Mouse (Mus musculus): ENCODE measurements around the gene Hist2h2ac. TPM values are rescaled to one million over a fixed set of nuclear protein-coding genes. Genes with fewer than 3 reads are reported as not detected.
A peak's percentile ranks its signal among the peaks of the same experiment; 100 is the strongest.

Gene Hist2h2ac
- 11.4 and 41.6 TPM in 2 replicates for total RNA-seq (2014; fragmentation: Nextera tagmentation)
- total RNA-seq (2017): 2,701 and 3,178 TPM in 2 replicates

- peak; percentile 78 for ATAC-seq (replicated peaks; ENCODE audit: poor library complexity, severe bottlenecking)
Observed at GRCm38 (mm10) chr3:96220765-96221639, at the start of gene Hist2h2ac, which contains the start of gene Hist2h2be. Hist2h2ac (minus strand) TSS chr3:96220880. Hist2h2be (plus strand) TSS chr3:96221119.

GRCm38 (mm10) chr3:96269511-96270474, 49.1 kb upstream of the Hist2h2ac start, which contains the start of gene Hist2h2bb:
Hist2h2bb (plus strand) TSS chr3:96269752.
- ATAC-seq (replicated peaks; ENCODE audit: poor library complexity, severe bottlenecking): peak; percentile 87

- ATAC-seq (replicated peaks; ENCODE audit: poor library complexity, severe bottlenecking): peak; percentile 21
Observed at GRCm38 (mm10) chr3:96268776-96269378, 48.2 kb upstream of the Hist2h2ac start.

- peak; percentile 45 for ATAC-seq (replicated peaks; ENCODE audit: poor library complexity, severe bottlenecking)
Observed at GRCm38 (mm10) chr3:96268051-96268775, 47.5 kb upstream of the Hist2h2ac start, which contains the start of gene Hist2h3b. Hist2h3b (plus strand) TSS chr3:96268654.

- ATAC-seq (replicated peaks; ENCODE audit: poor library complexity, severe bottlenecking): no peak
Observed at GRCm38 (mm10) chr3:96267541-96267940, 46.9 kb upstream of the Hist2h2ac start.

- no peak for ATAC-seq (replicated peaks; ENCODE audit: poor library complexity, severe bottlenecking)
Observed at GRCm38 (mm10) chr3:96266132-96266710, 45.5 kb upstream of the Hist2h2ac start.

GRCm38 (mm10) chr3:96264404-96264949, 43.8 kb upstream of the Hist2h2ac start:
- no peak for ATAC-seq (replicated peaks; ENCODE audit: poor library complexity, severe bottlenecking)

GRCm38 (mm10) chr3:96263558-96264403, 43.1 kb upstream of the Hist2h2ac start:
- 0 out of 2 replicates have a peak, but pooled peaks have one; percentile 26 for ATAC-seq (replicated peaks; ENCODE audit: poor library complexity, severe bottlenecking)

- peak; percentile 84 for ATAC-seq (replicated peaks; ENCODE audit: poor library complexity, severe bottlenecking)
Observed at GRCm38 (mm10) chr3:96262979-96263550, 42.4 kb upstream of the Hist2h2ac start, which contains the start of gene Hist2h4. Hist2h4 (minus strand) TSS chr3:96263311.

- peak; percentile 67 for ATAC-seq (replicated peaks; ENCODE audit: poor library complexity, severe bottlenecking)
Observed at GRCm38 (mm10) chr3:96262216-96262875, 41.7 kb upstream of the Hist2h2ac start.

- no peak for ATAC-seq (replicated peaks; ENCODE audit: poor library complexity, severe bottlenecking)
Observed at GRCm38 (mm10) chr3:96261623-96262022, 40.9 kb upstream of the Hist2h2ac start.

- ATAC-seq (replicated peaks; ENCODE audit: poor library complexity, severe bottlenecking): no peak
Observed at GRCm38 (mm10) chr3:96260220-96260619, 39.5 kb upstream of the Hist2h2ac start.

GRCm38 (mm10) chr3:96257190-96257589, 36.5 kb upstream of the Hist2h2ac start:
- no peak for ATAC-seq (replicated peaks; ENCODE audit: poor library complexity, severe bottlenecking)

GRCm38 (mm10) chr3:96255926-96256593, 35.4 kb upstream of the Hist2h2ac start:
- no peak for ATAC-seq (replicated peaks; ENCODE audit: poor library complexity, severe bottlenecking)

- ATAC-seq (replicated peaks; ENCODE audit: poor library complexity, severe bottlenecking): no peak
Observed at GRCm38 (mm10) chr3:96254683-96255355, 34.1 kb upstream of the Hist2h2ac start.

- ATAC-seq (replicated peaks; ENCODE audit: poor library complexity, severe bottlenecking): peak; percentile 83
Observed at GRCm38 (mm10) chr3:96251787-96252186, 31.1 kb upstream of the Hist2h2ac start.

Data from granulocyte monocyte progenitor cell, adult 5-6 weeks (primary cell).